ENCODE assay signal across 11 mouse cellular contexts in the genomic region with DNA sequence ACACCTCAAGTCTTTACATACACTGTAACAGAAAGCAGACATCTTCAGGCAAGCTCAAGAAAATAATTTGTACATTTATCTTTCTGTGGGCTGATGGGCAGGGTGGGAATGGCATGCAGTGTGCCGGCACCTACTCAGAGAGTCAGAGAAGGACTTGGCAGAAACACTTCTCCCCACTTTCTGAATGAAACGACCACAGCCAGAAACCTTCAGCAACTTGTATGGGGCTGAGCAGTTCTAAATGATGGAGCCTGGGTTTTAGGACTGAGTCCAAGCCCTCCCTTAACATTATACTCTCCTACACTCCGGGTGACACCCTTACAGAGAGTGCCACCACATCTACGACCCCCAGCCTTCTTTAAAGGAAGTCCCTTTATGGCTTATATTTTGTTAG. TPM values are rescaled to one million over a fixed set of nuclear protein-coding genes. Genes with fewer than 3 reads are reported as not detected.
DNase-seq lines count a peak whose midpoint lies in the region; ATAC-seq and TF ChIP-seq lines count a peak whose summit lies in the region.
"Had no signal": no experiment of that assay in that cellular context is flagged by ENCODE, and none has a peak within 500 bp of the region (broad histone marks: within the 10 kb centered on the region; RNA-seq: fewer than 3 reads in every experiment).

No protein-coding gene starts in this region.

- H3K9ac ChIP-seq in heart, embryonic 11.5 days (ENCODE audit: low read depth, low read length): 0 out of 2 replicates have a peak overlapping the region, but pooled peaks have one; percentile 10
- peak overlapping the region; percentile 44 for H3K9ac ChIP-seq in lung, embryonic 16.5 days (ENCODE audit: low read length)
- H3K9ac ChIP-seq in intestine, postnatal 0 days (ENCODE audit: low read depth, low read length): peak overlapping the region; percentile 0; the same call in 1 of the 2 replicates
- H3K9ac ChIP-seq in stomach, embryonic 15.5 days: no peak overlapping the region

- H3K9me3 ChIP-seq in heart, embryonic 11.5 days (replicated peaks; ENCODE audit: control insufficient read depth, low read length): no peaks in the 10 kb centered on the region
- H3K9me3 ChIP-seq in lung, embryonic 16.5 days (ENCODE audit: control insufficient read depth, low read length): no peaks in the 10 kb centered on the region
- H3K9me3 ChIP-seq in intestine, postnatal 0 days (ENCODE audit: control insufficient read depth): no peaks in the 10 kb centered on the region
- no peaks in the 10 kb centered on the region for H3K9me3 ChIP-seq in stomach, embryonic 15.5 days

- no peaks in the 10 kb centered on the region for H3K36me3 ChIP-seq in heart, embryonic 11.5 days (ENCODE audit: control insufficient read depth, insufficient read depth, low read length)
- H3K36me3 ChIP-seq in lung, embryonic 16.5 days (ENCODE audit: control insufficient read depth, insufficient read depth, low read length): no peaks in the 10 kb centered on the region
- no peaks in the 10 kb centered on the region for H3K36me3 ChIP-seq in intestine, postnatal 0 days (ENCODE audit: control insufficient read depth, insufficient read depth)
- H3K36me3 ChIP-seq in stomach, embryonic 15.5 days: no peaks in the 10 kb centered on the region

- WGBS in heart, embryonic 11.5 days (ENCODE audit: insufficient replicate concordance): 50% methylated on average over 4 of the region's 4 CpGs
- WGBS in lung, embryonic 16.5 days: 17% methylated on average over 4 of the region's 4 CpGs
- 37% methylated on average over 4 of the region's 4 CpGs for WGBS in intestine, postnatal 0 days
- WGBS in stomach, embryonic 15.5 days: 30% methylated on average over 4 of the region's 4 CpGs

- H3K4me1 ChIP-seq in heart, embryonic 11.5 days (ENCODE audit: control insufficient read depth, insufficient read depth, low read length): peaks cover 29% of the 10 kb centered on the region
- H3K4me1 ChIP-seq in lung, embryonic 16.5 days (replicated peaks; ENCODE audit: control insufficient read depth, insufficient read depth, low read length): peaks cover 9% of the 10 kb centered on the region
- no peaks in the 10 kb centered on the region for H3K4me1 ChIP-seq in intestine, postnatal 0 days (replicated peaks; ENCODE audit: control insufficient read depth, insufficient read depth, low read length)
- peaks cover 24% of the 10 kb centered on the region for H3K4me1 ChIP-seq in stomach, embryonic 15.5 days

- H3K4me2 ChIP-seq in heart, embryonic 11.5 days: peak overlapping the region; percentile 17
- peak overlapping the region; percentile 22; the same call in 1 of the 2 replicates for H3K4me2 ChIP-seq in lung, embryonic 16.5 days (ENCODE audit: low read depth, low read length)
- peak overlapping the region; percentile 38 for H3K4me2 ChIP-seq in intestine, postnatal 0 days (replicated peaks; ENCODE audit: low read depth)
- H3K4me2 ChIP-seq in stomach, embryonic 15.5 days: peak overlapping the region; percentile 31

- no peak overlapping the region for H3K4me3 ChIP-seq in heart, embryonic 11.5 days (ENCODE audit: low read depth, low read length)
- H3K4me3 ChIP-seq in lung, embryonic 16.5 days (ENCODE audit: low read length): peak overlapping the region; percentile 7; the same call in 1 of the 2 replicates
- no peak overlapping the region for H3K4me3 ChIP-seq in intestine, postnatal 0 days (ENCODE audit: low read depth, low read length)
- H3K4me3 ChIP-seq in stomach, embryonic 15.5 days (replicated peaks): peak overlapping the region; percentile 5
- H3K4me3 ChIP-seq: left cerebral cortex, adult 2 months had no signal

- DNase-seq in heart, adult 18-20 months: no peak
- DNase-seq in lung, postnatal 14 days: no peak
- DNase-seq in cerebellum, adult 9-11 months: no peak
- DNase-seq: gastrocnemius, postnatal 25 days; right cerebral cortex, postnatal 25 days had no signal

- 0 out of 2 replicates have a peak overlapping the region, but pooled peaks have one; percentile 12 for H3K27ac ChIP-seq in heart, embryonic 11.5 days (ENCODE audit: low read depth, low read length)
- peak overlapping the region; percentile 59 for H3K27ac ChIP-seq in lung, embryonic 16.5 days (ENCODE audit: low read length)
- no peak overlapping the region for H3K27ac ChIP-seq in intestine, postnatal 0 days (ENCODE audit: low read depth, low read length)
- peak overlapping the region; percentile 42 for H3K27ac ChIP-seq in stomach, embryonic 15.5 days
- H3K27ac ChIP-seq: left cerebral cortex, adult 2 months had no signal

- TF ChIP-seq CTCF in intestine, postnatal 0 days (IDR thresholded peaks at IDR 0.05; ENCODE audit: low read depth): no peak

- no peaks in the 10 kb centered on the region for H3K27me3 ChIP-seq in heart, embryonic 11.5 days (ENCODE audit: control insufficient read depth, insufficient read depth, low read length)
- no peaks in the 10 kb centered on the region for H3K27me3 ChIP-seq in lung, embryonic 16.5 days (ENCODE audit: control insufficient read depth, insufficient read depth, low read depth, low read length)
- H3K27me3 ChIP-seq in intestine, postnatal 0 days (replicated peaks; ENCODE audit: control insufficient read depth, insufficient read depth, low read length): no peaks in the 10 kb centered on the region
- no peaks in the 10 kb centered on the region for H3K27me3 ChIP-seq in stomach, embryonic 15.5 days (replicated peaks)

- no peak for ATAC-seq in heart, embryonic 11.5 days (replicated peaks; ENCODE audit: insufficient number of reproducible peaks, low FRiP score, low TSS enrichment)
- ATAC-seq in lung, embryonic 16.5 days (ENCODE audit: low read depth): no peak
- no peak for ATAC-seq in intestine, postnatal 0 days
- no peak for ATAC-seq in stomach, embryonic 15.5 days (ENCODE audit: insufficient read depth, low FRiP score, low read depth)
- ATAC-seq in granulocyte monocyte progenitor cell, adult 5-6 weeks (replicated peaks; ENCODE audit: poor library complexity, severe bottlenecking): no peak

RNA-seq across cellular contexts. Expression of gene Gpr183, which starts 1.1 kb away (rescaled TPM):
- polyA plus RNA-seq in heart, embryonic 11.5 days (2014; fragmentation: Nextera tagmentation; extraction: Ambion mirVana): 1.5 TPM in 2 replicates
- total RNA-seq in heart, adult 18-20 months (2021): 1 to 10 TPM in 1 of 2 experiments, under 1 TPM in 1; 0.62 to 1.8 TPM
- polyA plus RNA-seq in lung, embryonic 16.5 days (2015; fragmentation: Nextera tagmentation; extraction: Ambion mirVana): 2.3 and 2.7 TPM in 2 replicates
- polyA plus RNA-seq in intestine, postnatal 0 days (2015; fragmentation: Nextera tagmentation; extraction: Ambion mirVana): 1.5 and 1.6 TPM in 2 replicates
- polyA plus RNA-seq in stomach, embryonic 15.5 days (2015; fragmentation: Nextera tagmentation; extraction: Ambion mirVana): 4.1 and 4.3 TPM in 2 replicates
- total RNA-seq in granulocyte monocyte progenitor cell, adult 5-6 weeks (2014; fragmentation: Nextera tagmentation): 3.2 and 3.3 TPM in 2 replicates
- 3.4 and 3.7 TPM in 2 replicates for total RNA-seq in granulocyte monocyte progenitor cell, adult 5-6 weeks (2017)

RNA-seq across cellular contexts. Expression of gene Gpr18, which starts 48.4 kb away (rescaled TPM):
- 0.20 and 0.42 TPM in 2 replicates for polyA plus RNA-seq in heart, embryonic 11.5 days (2014; fragmentation: Nextera tagmentation; extraction: Ambion mirVana)
- total RNA-seq in heart, adult 18-20 months (2021): 1 to 10 TPM in 1 of 2 experiments, under 1 TPM in 1; 0.22 to 1.8 TPM
- 0.23 and 0.36 TPM in 2 replicates for polyA plus RNA-seq in lung, embryonic 16.5 days (2015; fragmentation: Nextera tagmentation; extraction: Ambion mirVana)
- 0.10 and 0.13 TPM in 2 replicates for polyA plus RNA-seq in intestine, postnatal 0 days (2015; fragmentation: Nextera tagmentation; extraction: Ambion mirVana)
- polyA plus RNA-seq in stomach, embryonic 15.5 days (2015; fragmentation: Nextera tagmentation; extraction: Ambion mirVana): 0.28 and 0.42 TPM in 2 replicates
- total RNA-seq in granulocyte monocyte progenitor cell, adult 5-6 weeks (2014; fragmentation: Nextera tagmentation): 0.60 and 3.1 TPM in 2 replicates
- total RNA-seq in granulocyte monocyte progenitor cell, adult 5-6 weeks (2017): 0.43 TPM in 1 of 2 replicates, not detected in the other
- total RNA-seq: gastrocnemius, postnatal 25 days; left cerebral cortex, adult 2 months had no signal

Comparison
In these comparisons a context has a peak if more than half of its experiments do, and no peak if none do; other contexts are left out.
1. H3K4me3 ChIP-seq: peak in lung, embryonic 16.5 days (single experiment) and stomach, embryonic 15.5 days (single experiment); none in heart, embryonic 11.5 days (single experiment) and intestine, postnatal 0 days (single experiment).
2. Peak in every context shown above with its lines, with median percentiles within 50 percentile points of each other: H3K4me2 ChIP-seq.